Mouse (Mus musculus): ENCODE measurements around the gene Ppp4c. TPM values are rescaled to one million over a fixed set of nuclear protein-coding genes. Genes with fewer than 3 reads are reported as not detected.

Ppp4c gene
- polyA plus RNA-seq, 1 experiment from 2014 or later: 215 TPM

GRCm38 (mm10) chr7:126821835-126822511, 29.7 kb upstream of the Ppp4c start:
- Histone ChIP-seq H3K4me1 (ENCODE audit: control insufficient read depth, insufficient read depth, low read length) (peaks cover 3% of the 10 kb centered on the region), H3K9me3 (ENCODE audit: control insufficient read depth, low read length) (peaks cover 3% of the 10 kb centered on the region; the same call in 1 of the 2 replicates), H3K36me3 (ENCODE audit: control insufficient read depth, insufficient read depth, low read length) (no peaks in the 10 kb centered on the region), H3K9ac (ENCODE audit: low read depth, low read length) (no peak overlapping the region), H3K27me3 (replicated peaks; ENCODE audit: control insufficient read depth, insufficient read depth, low read length) (peaks cover 20% of the 10 kb centered on the region), H3K4me3 (ENCODE audit: low read length) (no peak overlapping the region), H3K27ac (ENCODE audit: low read length) (no peak overlapping the region), H3K4me2 (ENCODE audit: low read depth, low read length) (no peak overlapping the region)
- peak; percentile 55 for ATAC-seq
- 23% methylated on average over 7 of the region's 7 CpGs for WGBS

- H3K27me3 ChIP-seq (replicated peaks; ENCODE audit: control insufficient read depth, insufficient read depth, low read length): peaks cover 10% of the 10 kb centered on the region
- no peak overlapping the region for H3K4me3 ChIP-seq (ENCODE audit: low read length)
- no peak overlapping the region for H3K27ac ChIP-seq (ENCODE audit: low read length)
- WGBS: 43% methylated on average over 1 of the region's 1 CpGs
- H3K4me2 ChIP-seq (ENCODE audit: low read depth, low read length): no peak overlapping the region
- no peak for ATAC-seq
- H3K4me1 ChIP-seq (ENCODE audit: control insufficient read depth, insufficient read depth, low read length): peaks cover 3% of the 10 kb centered on the region
- H3K9ac ChIP-seq (ENCODE audit: low read depth, low read length): no peak overlapping the region
- peaks cover 3% of the 10 kb centered on the region; the same call in 1 of the 2 replicates for H3K9me3 ChIP-seq (ENCODE audit: control insufficient read depth, low read length)
- H3K36me3 ChIP-seq (ENCODE audit: control insufficient read depth, insufficient read depth, low read length): no peaks in the 10 kb centered on the region
These were observed 26.5 kb upstream of the Ppp4c start for GRCm38 (mm10) chr7:126818818-126819217.

- Histone ChIP-seq H3K4me2 (ENCODE audit: low read depth, low read length) (no peak overlapping the region), H3K9me3 (ENCODE audit: control insufficient read depth, low read length) (peaks cover 3% of the 10 kb centered on the region; the same call in 1 of the 2 replicates), H3K4me3 (ENCODE audit: low read length) (no peak overlapping the region), H3K9ac (ENCODE audit: low read depth, low read length) (no peak overlapping the region), H3K27ac (ENCODE audit: low read length) (no peak overlapping the region), H3K27me3 (replicated peaks; ENCODE audit: control insufficient read depth, insufficient read depth, low read length) (peaks cover 2% of the 10 kb centered on the region), H3K4me1 (ENCODE audit: control insufficient read depth, insufficient read depth, low read length) (no peaks in the 10 kb centered on the region), H3K36me3 (ENCODE audit: control insufficient read depth, insufficient read depth, low read length) (no peaks in the 10 kb centered on the region)
- 77% methylated on average over 7 of the region's 7 CpGs for WGBS
- ATAC-seq: no peak
These were observed 25.3 kb upstream of the Ppp4c start for GRCm38 (mm10) chr7:126817595-126817994.

GRCm38 (mm10) chr7:126816494-126816893, 24.2 kb upstream of the Ppp4c start:
- no peaks in the 10 kb centered on the region for H3K27me3 ChIP-seq (replicated peaks; ENCODE audit: control insufficient read depth, insufficient read depth, low read length)
- no peak overlapping the region for H3K27ac ChIP-seq (ENCODE audit: low read length)
- peaks cover 3% of the 10 kb centered on the region; the same call in 1 of the 2 replicates for H3K9me3 ChIP-seq (ENCODE audit: control insufficient read depth, low read length)
- no peaks in the 10 kb centered on the region for H3K4me1 ChIP-seq (ENCODE audit: control insufficient read depth, insufficient read depth, low read length)
- H3K9ac ChIP-seq (ENCODE audit: low read depth, low read length): no peak overlapping the region
- no peak overlapping the region for H3K4me2 ChIP-seq (ENCODE audit: low read depth, low read length)
- ATAC-seq: no peak
- no peaks in the 10 kb centered on the region for H3K36me3 ChIP-seq (ENCODE audit: control insufficient read depth, insufficient read depth, low read length)
- 86% methylated on average over 8 of the region's 8 CpGs for WGBS
- no peak overlapping the region for H3K4me3 ChIP-seq (ENCODE audit: low read length)

GRCm38 (mm10) chr7:126815726-126816222, 23.5 kb upstream of the Ppp4c start:
- no peak overlapping the region for H3K9ac ChIP-seq (ENCODE audit: low read depth, low read length)
- no peaks in the 10 kb centered on the region for H3K27me3 ChIP-seq (replicated peaks; ENCODE audit: control insufficient read depth, insufficient read depth, low read length)
- H3K4me1 ChIP-seq (ENCODE audit: control insufficient read depth, insufficient read depth, low read length): no peaks in the 10 kb centered on the region
- H3K27ac ChIP-seq (ENCODE audit: low read length): no peak overlapping the region
- H3K9me3 ChIP-seq (ENCODE audit: control insufficient read depth, low read length): peaks cover 3% of the 10 kb centered on the region; the same call in 1 of the 2 replicates
- no peaks in the 10 kb centered on the region for H3K36me3 ChIP-seq (ENCODE audit: control insufficient read depth, insufficient read depth, low read length)
- ATAC-seq: no peak
- H3K4me2 ChIP-seq (ENCODE audit: low read depth, low read length): no peak overlapping the region
- WGBS: 62% methylated on average over 8 of the region's 8 CpGs
- no peak overlapping the region for H3K4me3 ChIP-seq (ENCODE audit: low read length)

- Histone ChIP-seq H3K9me3 (ENCODE audit: control insufficient read depth, low read length) (no peaks in the 10 kb centered on the region), H3K4me3 (ENCODE audit: low read length) (no peak overlapping the region), H3K4me2 (ENCODE audit: low read depth, low read length) (peak overlapping the region; percentile 95; the same call in 1 of the 2 replicates), H3K27ac (ENCODE audit: low read length) (no peak overlapping the region), H3K36me3 (ENCODE audit: control insufficient read depth, insufficient read depth, low read length) (no peaks in the 10 kb centered on the region), H3K27me3 (replicated peaks; ENCODE audit: control insufficient read depth, insufficient read depth, low read length) (no peaks in the 10 kb centered on the region), H3K4me1 (ENCODE audit: control insufficient read depth, insufficient read depth, low read length) (peaks cover 14% of the 10 kb centered on the region), H3K9ac (ENCODE audit: low read depth, low read length) (peak overlapping the region; percentile 79; the same call in 1 of the 2 replicates)
- no peak for ATAC-seq
- whole genome bisulfite sequencing: 51% methylated on average over 5 of the region's 5 CpGs
These were observed 17.6 kb upstream of the Ppp4c start for GRCm38 (mm10) chr7:126809723-126810369.

GRCm38 (mm10) chr7:126808703-126809455, 16.6 kb upstream of the Ppp4c start:
- Histone ChIP-seq H3K4me2 (ENCODE audit: low read depth, low read length) (peak overlapping the region; percentile 95), H3K4me3 (ENCODE audit: low read length) (peak overlapping the region; percentile 71), H3K27ac (ENCODE audit: low read length) (peak overlapping the region; percentile 72), H3K36me3 (ENCODE audit: control insufficient read depth, insufficient read depth, low read length) (no peaks in the 10 kb centered on the region), H3K9me3 (ENCODE audit: control insufficient read depth, low read length) (no peaks in the 10 kb centered on the region), H3K4me1 (ENCODE audit: control insufficient read depth, insufficient read depth, low read length) (peaks cover 14% of the 10 kb centered on the region), H3K27me3 (replicated peaks; ENCODE audit: control insufficient read depth, insufficient read depth, low read length) (no peaks in the 10 kb centered on the region), H3K9ac (ENCODE audit: low read depth, low read length) (peak overlapping the region; percentile 79)
- WGBS: under 1% methylated on average over 43 of the region's 43 CpGs
- peak; percentile 94 for ATAC-seq

GRCm38 (mm10) chr7:126807405-126807804, 15.1 kb upstream of the Ppp4c start:
- peak overlapping the region; percentile 79 for H3K9ac ChIP-seq (ENCODE audit: low read depth, low read length)
- H3K4me2 ChIP-seq (ENCODE audit: low read depth, low read length): 0 out of 2 replicates have a peak overlapping the region, but pooled peaks have one; percentile 95
- H3K9me3 ChIP-seq (ENCODE audit: control insufficient read depth, low read length): no peaks in the 10 kb centered on the region
- no peak overlapping the region for H3K27ac ChIP-seq (ENCODE audit: low read length)
- H3K36me3 ChIP-seq (ENCODE audit: control insufficient read depth, insufficient read depth, low read length): no peaks in the 10 kb centered on the region
- 70% methylated on average over 4 of the region's 4 CpGs for WGBS
- no peak; the same call in 1 of the 2 replicates for ATAC-seq
- H3K4me3 ChIP-seq (ENCODE audit: low read length): no peak overlapping the region
- no peaks in the 10 kb centered on the region for H3K27me3 ChIP-seq (replicated peaks; ENCODE audit: control insufficient read depth, insufficient read depth, low read length)
- H3K4me1 ChIP-seq (ENCODE audit: control insufficient read depth, insufficient read depth, low read length): peaks cover 14% of the 10 kb centered on the region

- no peak overlapping the region for H3K27ac ChIP-seq (ENCODE audit: low read length)
- ATAC-seq: peak; percentile 39; the same call in 1 of the 2 replicates
These were observed 14.7 kb upstream of the Ppp4c start for GRCm38 (mm10) chr7:126806956-126807355.

More at GRCm38 (mm10) chr7:126806956-126807355, 14.7 kb upstream of the Ppp4c start:
- H3K4me2 ChIP-seq (ENCODE audit: low read depth, low read length): no peak overlapping the region
- no peaks in the 10 kb centered on the region for H3K9me3 ChIP-seq (ENCODE audit: control insufficient read depth, low read length)
- WGBS: 66% methylated on average over 6 of the region's 6 CpGs
- no peak overlapping the region for H3K9ac ChIP-seq (ENCODE audit: low read depth, low read length)
- no peaks in the 10 kb centered on the region for H3K27me3 ChIP-seq (replicated peaks; ENCODE audit: control insufficient read depth, insufficient read depth, low read length)
- H3K4me3 ChIP-seq (ENCODE audit: low read length): no peak overlapping the region
- H3K36me3 ChIP-seq (ENCODE audit: control insufficient read depth, insufficient read depth, low read length): no peaks in the 10 kb centered on the region
- peaks cover 14% of the 10 kb centered on the region for H3K4me1 ChIP-seq (ENCODE audit: control insufficient read depth, insufficient read depth, low read length)

All from intestine, embryonic 16.5 days (tissue).